ENCODE assay signal across 12 mouse cellular contexts in genomic region chr6:114199200-114199845, GRCm38 (mm10).
DNase-seq lines count a peak whose midpoint lies in the region; ATAC-seq and TF ChIP-seq lines count a peak whose summit lies in the region.
"Had no signal": no experiment of that assay in that cellular context is flagged by ENCODE, and none has a peak within 500 bp of the region (broad histone marks: within the 10 kb centered on the region; RNA-seq: fewer than 3 reads in every experiment).

No protein-coding gene starts in this region.

- TF ChIP-seq POLR2A in lung, adult 2 months (IDR thresholded peaks at IDR 0.05; ENCODE audit: borderline replicate concordance, extremely low read depth, low read depth, low read length): no peak

- in situ Hi-C loops in ES-E14 (cut with MboI; ENCODE audit: low sequenced_read_pairs in 2 of 2, unreplicated experiment in 2 of 2): no loop called here

- no peaks in the 10 kb centered on the region for H3K27me3 ChIP-seq in lung, embryonic 14.5 days (ENCODE audit: insufficient read depth, low read length)
- no peaks in the 10 kb centered on the region for H3K27me3 ChIP-seq in hindbrain, embryonic 16.5 days (replicated peaks; ENCODE audit: control insufficient read depth, insufficient read depth, low read length)
- H3K27me3 ChIP-seq in intestine, embryonic 15.5 days (replicated peaks): no peaks in the 10 kb centered on the region
- H3K27me3 ChIP-seq: megakaryocyte, embryonic 14.5 days had no signal

- H3K36me3 ChIP-seq in lung, embryonic 14.5 days (ENCODE audit: insufficient read depth): no peaks in the 10 kb centered on the region
- no peaks in the 10 kb centered on the region for H3K36me3 ChIP-seq in ES-E14 (ENCODE audit: control insufficient read depth, insufficient read depth, low read length, poor library complexity, severe bottlenecking)
- no peaks in the 10 kb centered on the region for H3K36me3 ChIP-seq in hindbrain, embryonic 16.5 days (ENCODE audit: control insufficient read depth, insufficient read depth, low read length)
- no peaks in the 10 kb centered on the region for H3K36me3 ChIP-seq in intestine, embryonic 15.5 days

- intact Hi-C loops in gastrocnemius, adult 2 months (cut with DNase I): no loop called here
- intact Hi-C loops in gastrocnemius, postnatal 36 days (cut with DNase I): no loop called here

- ATAC-seq in lung, embryonic 14.5 days (ENCODE audit: insufficient read depth): no peak
- 0 out of 2 replicates have a peak, but pooled peaks have one; percentile 37 for ATAC-seq in hindbrain, embryonic 16.5 days
- no peak for ATAC-seq in intestine, embryonic 15.5 days

- H3K4me1 ChIP-seq in lung, embryonic 14.5 days (ENCODE audit: insufficient read depth): no peaks in the 10 kb centered on the region
- no peaks in the 10 kb centered on the region for H3K4me1 ChIP-seq in lung, adult 2 months (ENCODE audit: control insufficient read depth, insufficient read depth, low read length)
- no peaks in the 10 kb centered on the region for H3K4me1 ChIP-seq in ES-E14 (ENCODE audit: control insufficient read depth in 2 of 2, insufficient read depth in 2 of 2, low read length in 2 of 2, poor library complexity in 1 of 2)
- H3K4me1 ChIP-seq in hindbrain, embryonic 16.5 days (ENCODE audit: control insufficient read depth, insufficient read depth, low read depth, low read length): no peaks in the 10 kb centered on the region
- H3K4me1 ChIP-seq in intestine, embryonic 15.5 days (replicated peaks): no peaks in the 10 kb centered on the region
- H3K4me1 ChIP-seq: megakaryocyte, embryonic 14.5 days had no signal

- H3K9ac ChIP-seq in lung, embryonic 14.5 days: no peak overlapping the region
- H3K9ac ChIP-seq in ES-E14 (ENCODE audit: insufficient read depth, low read depth, low read length, poor library complexity, severe bottlenecking): no peak overlapping the region
- H3K9ac ChIP-seq in hindbrain, embryonic 16.5 days (ENCODE audit: low read depth, low read length): no peak overlapping the region
- no peak overlapping the region for H3K9ac ChIP-seq in intestine, embryonic 15.5 days

- no peak overlapping the region for H3K27ac ChIP-seq in gastrocnemius, adult 2 months
- no peak overlapping the region for H3K27ac ChIP-seq in lung, embryonic 14.5 days (ENCODE audit: low read depth)
- H3K27ac ChIP-seq in ES-E14 (ENCODE audit: insufficient read depth, low read depth, low read length, poor library complexity, severe bottlenecking): no peak overlapping the region
- 0 out of 2 replicates have a peak overlapping the region, but pooled peaks have one; percentile 26 for H3K27ac ChIP-seq in hindbrain, embryonic 16.5 days (ENCODE audit: low read depth, low read length)
- no peak overlapping the region for H3K27ac ChIP-seq in intestine, embryonic 15.5 days

- H3K4me2 ChIP-seq in lung, embryonic 14.5 days: no peak overlapping the region
- H3K4me2 ChIP-seq in hindbrain, embryonic 16.5 days (ENCODE audit: low read length): no peak overlapping the region
- no peak overlapping the region for H3K4me2 ChIP-seq in intestine, embryonic 15.5 days (replicated peaks)

- peak; percentile 24; the same call in 1 of the 2 replicates for TF ChIP-seq CTCF in gastrocnemius, adult 2 months (IDR thresholded peaks at IDR 0.05)
- peak; percentile 25; the same call in 1 of the 2 replicates for TF ChIP-seq CTCF in lung, embryonic 14.5 days (IDR thresholded peaks at IDR 0.05; ENCODE audit: low read depth)
- TF ChIP-seq CTCF in lung, adult 2 months (IDR thresholded peaks at IDR 0.05; ENCODE audit: insufficient read depth, low read length): no peak

- H3K9me3 ChIP-seq in lung, embryonic 14.5 days (ENCODE audit: low read depth, low read length): no peaks in the 10 kb centered on the region
- no peaks in the 10 kb centered on the region for H3K9me3 ChIP-seq in ES-E14 (ENCODE audit: control insufficient read depth, insufficient read depth, low read depth, low read length)
- no peaks in the 10 kb centered on the region for H3K9me3 ChIP-seq in hindbrain, embryonic 16.5 days (ENCODE audit: control insufficient read depth, low read length)
- no peaks in the 10 kb centered on the region for H3K9me3 ChIP-seq in intestine, embryonic 15.5 days
- H3K9me3 ChIP-seq: megakaryocyte, embryonic 14.5 days had no signal

- no peak for DNase-seq in gastrocnemius, adult 2 months
- no peak for DNase-seq in gastrocnemius, postnatal 36 days
- peak; percentile 38 for DNase-seq in lung, embryonic 14.5 days
- no peak for DNase-seq in lung, adult 2 months
- peak; percentile 4 for DNase-seq in ES-E14 (ENCODE audit: low read depth, low spot score)
- no peak for DNase-seq in adipocyte (ENCODE audit: low spot score)
- DNase-seq: heart, adult 11 months; kidney, adult 2 months; thymus, adult 2 months had no signal

- no peak overlapping the region for H3K4me3 ChIP-seq in gastrocnemius, adult 2 months
- no peak overlapping the region for H3K4me3 ChIP-seq in lung, embryonic 14.5 days (ENCODE audit: low read depth, low read length)
- no peak overlapping the region for H3K4me3 ChIP-seq in lung, adult 2 months (replicated peaks; ENCODE audit: extremely low read depth, low read depth, low read length)
- H3K4me3 ChIP-seq in ES-E14 (ENCODE audit: insufficient read depth in 1 of 2, low read depth in 1 of 2, low read length in 2 of 2, poor library complexity in 1 of 2, severe bottlenecking in 1 of 2): no peak overlapping the region
- no peak overlapping the region for H3K4me3 ChIP-seq in hindbrain, embryonic 16.5 days (ENCODE audit: low read length)
- H3K4me3 ChIP-seq in intestine, embryonic 15.5 days (replicated peaks): no peak overlapping the region
- H3K4me3 ChIP-seq: megakaryocyte, embryonic 14.5 days had no signal

- 55% methylated on average over 9 of the region's 9 CpGs for WGBS in lung, embryonic 14.5 days
- WGBS in lung, adult 2 months: 48% methylated on average over 9 of the region's 9 CpGs
- 49% methylated on average over 9 of the region's 9 CpGs for WGBS in hindbrain, embryonic 16.5 days
- 54% methylated on average over 9 of the region's 9 CpGs for WGBS in intestine, embryonic 15.5 days

TF ChIP-seq in ES-E14, 5 proteins besides CTCF, POLR2A, EP300 and RAD21:
- TF ChIP-seq ZC3H11A (IDR thresholded peaks at IDR 0.05; ENCODE audit: borderline replicate concordance, low read depth, low read length) (no peak), HCFC1 (IDR thresholded peaks at IDR 0.05; ENCODE audit: borderline replicate concordance, insufficient read depth, low read length) (no peak), ZNF384 (IDR thresholded peaks at IDR 0.05; ENCODE audit: low read depth, low read length) (no peak), CHD2 (IDR thresholded peaks at IDR 0.05; ENCODE audit: low read depth, low read length) (no peak), MAFK (IDR thresholded peaks at IDR 0.05; ENCODE audit: insufficient read depth, low read depth, low read length) (no peak)

Comparison
In these comparisons a context has a peak if more than half of its experiments do, and no peak if none do; other contexts are left out.
1. DNase-seq: peak in lung, embryonic 14.5 days (single experiment) and ES-E14 (single experiment); none in gastrocnemius, adult 2 months (single experiment), gastrocnemius, postnatal 36 days (0 of 2), lung, adult 2 months (single experiment) and adipocyte (single experiment).